Comparison of ENCODE assay signal across 8 mouse cellular contexts in the genomic region with DNA sequence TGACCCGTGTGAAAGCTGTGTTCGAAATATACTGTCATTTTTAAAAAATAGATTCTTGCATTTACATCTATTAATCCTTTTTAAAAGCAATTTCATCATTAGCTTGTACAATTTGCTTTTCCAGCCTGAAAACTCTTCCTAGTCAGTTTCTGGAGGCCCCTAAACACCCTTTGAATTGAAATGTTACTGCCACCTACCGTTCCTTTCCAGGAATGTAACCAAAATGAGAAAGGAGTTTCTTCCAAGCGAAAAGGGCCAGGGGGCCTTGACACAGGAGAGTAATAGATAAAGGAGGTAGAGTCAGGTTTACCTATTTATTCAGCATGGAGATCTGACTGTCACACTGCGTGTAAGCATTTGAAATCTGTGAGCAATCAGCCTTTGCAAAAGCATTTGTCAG.
DNase-seq lines count a peak whose midpoint lies in the region; ATAC-seq lines count a peak whose summit lies in the region.

No protein-coding gene starts in this region.

- H3K9me3 ChIP-seq in embryonic facial prominence, embryonic 14.5 days (ENCODE audit: control insufficient read depth, low read length): no peaks in the 10 kb centered on the region
- no peaks in the 10 kb centered on the region for H3K9me3 ChIP-seq in hindbrain, embryonic 14.5 days (ENCODE audit: control insufficient read depth, low read length)

- DNase-seq in kidney, adult 9 months: peak; percentile 44
- DNase-seq in kidney, adult 18-20 months: no peak
- peak; percentile 4 for DNase-seq in WW6 (ENCODE audit: low read depth, low spot score)
- DNase-seq in embryonic facial prominence, embryonic 14.5 days (ENCODE audit: low spot score): peak; percentile 76
- peak; percentile 79 for DNase-seq in hindbrain, embryonic 14.5 days (ENCODE audit: low spot score)
- DNase-seq in lung, postnatal 25 days (ENCODE audit: low spot score): peak; percentile 35
- DNase-seq in thymus, adult 18-20 months: no peak
- no peak for DNase-seq in c-Kit-positive CD71-positive TER-119-positive erythroid progenitor cells, embryonic 14.5 days (ENCODE audit: low spot score)

- WGBS in embryonic facial prominence, embryonic 14.5 days: 20% methylated on average over 5 of the region's 5 CpGs
- WGBS in hindbrain, embryonic 14.5 days: 11% methylated on average over 5 of the region's 5 CpGs

- H3K4me1 ChIP-seq in embryonic facial prominence, embryonic 14.5 days (ENCODE audit: control insufficient read depth, insufficient read depth, low read length): no peaks in the 10 kb centered on the region
- H3K4me1 ChIP-seq in hindbrain, embryonic 14.5 days (replicated peaks; ENCODE audit: control insufficient read depth, insufficient read depth, low read length): 0 out of 2 replicates have a peak, but pooled peaks cover 9% of the 10 kb centered on the region

- no peak overlapping the region for H3K9ac ChIP-seq in embryonic facial prominence, embryonic 14.5 days (ENCODE audit: low read depth, low read length)
- H3K9ac ChIP-seq in hindbrain, embryonic 14.5 days: no peak overlapping the region

- no peaks in the 10 kb centered on the region for H3K27me3 ChIP-seq in embryonic facial prominence, embryonic 14.5 days (replicated peaks; ENCODE audit: control insufficient read depth, insufficient read depth, low read length)
- H3K27me3 ChIP-seq in hindbrain, embryonic 14.5 days (ENCODE audit: control insufficient read depth, insufficient read depth, low read length): no peaks in the 10 kb centered on the region

- 0 out of 2 replicates have a peak overlapping the region, but pooled peaks have one; percentile 11 for H3K27ac ChIP-seq in embryonic facial prominence, embryonic 14.5 days (replicated peaks; ENCODE audit: low read depth, low read length)
- H3K27ac ChIP-seq in hindbrain, embryonic 14.5 days: peak overlapping the region; percentile 69

- no peaks in the 10 kb centered on the region for H3K36me3 ChIP-seq in embryonic facial prominence, embryonic 14.5 days (ENCODE audit: control insufficient read depth, insufficient read depth, low read length)
- no peaks in the 10 kb centered on the region for H3K36me3 ChIP-seq in hindbrain, embryonic 14.5 days (replicated peaks; ENCODE audit: control insufficient read depth, insufficient read depth)

- ATAC-seq in embryonic facial prominence, embryonic 14.5 days (ENCODE audit: low read depth): peak; percentile 74
- ATAC-seq in hindbrain, embryonic 14.5 days (ENCODE audit: low FRiP score): peak; percentile 74; the same call in 1 of the 2 replicates

- H3K4me3 ChIP-seq in embryonic facial prominence, embryonic 14.5 days (ENCODE audit: low read depth, low read length): no peak overlapping the region
- H3K4me3 ChIP-seq in hindbrain, embryonic 14.5 days (replicated peaks; ENCODE audit: low read length): no peak overlapping the region

- H3K4me2 ChIP-seq in embryonic facial prominence, embryonic 14.5 days (ENCODE audit: low read depth, low read length): no peak overlapping the region
- H3K4me2 ChIP-seq in hindbrain, embryonic 14.5 days (replicated peaks): no peak overlapping the region

Comparison
In these comparisons a context has a peak if more than half of its experiments do, and no peak if none do; other contexts are left out.
1. DNase-seq: peak in kidney, adult 9 months (single experiment), WW6 (single experiment), embryonic facial prominence, embryonic 14.5 days (single experiment), hindbrain, embryonic 14.5 days (single experiment) and lung, postnatal 25 days (single experiment); none in kidney, adult 18-20 months (single experiment), thymus, adult 18-20 months (0 of 2) and c-Kit-positive CD71-positive TER-119-positive erythroid progenitor cells, embryonic 14.5 days (single experiment).